Mouse (Mus musculus) hindbrain, embryonic 16.5 days (tissue): Measurements from ENCODE around the gene Rufy1. TPM values are rescaled to one million over a fixed set of nuclear protein-coding genes. Genes with fewer than 3 reads are reported as not detected.

Experiments
- ATAC-seq: fragments of 200-750 bp; cut with Nextera tagmentation; 2 replicates; pipeline ENCODE4 v1.8.0; 2017; ENCODE audit warnings: moderate TSS enrichment, moderate library complexity
- H3K27ac ChIP-seq: fragments of 300-500 bp; sonication (generic); 2 replicates; pipeline ENCODE4 v1.5.1; 2014; ENCODE audit warnings: low read depth, mild to moderate bottlenecking, control low read depth, low read length, moderate library complexity
- H3K27me3 ChIP-seq: fragments of 300-500 bp; sonication (generic); replicated peaks from 2 replicates; pipeline ENCODE4 v1.6.1; 2014; ENCODE audit warnings: low read length; ENCODE audit not compliant: control insufficient read depth, insufficient read depth
- H3K36me3 ChIP-seq: fragments of 300-500 bp; sonication (generic); 2 replicates; pipeline ENCODE4 v1.6.1; 2014; ENCODE audit warnings: mild to moderate bottlenecking, low read length, moderate library complexity, mixed read lengths; ENCODE audit not compliant: control insufficient read depth, insufficient read depth
- H3K4me1 ChIP-seq: fragments of 300-500 bp; sonication (generic); 2 replicates; pipeline ENCODE4 v1.6.1; 2014; ENCODE audit warnings: low read depth, low read length; ENCODE audit not compliant: control insufficient read depth, insufficient read depth
- H3K4me2 ChIP-seq: fragments of 300-500 bp; sonication (generic); 2 replicates; pipeline ENCODE4 v1.6.1; 2014; ENCODE audit warnings: mild to moderate bottlenecking, low read length, control low read depth, moderate library complexity
- H3K4me3 ChIP-seq: fragments of 300-500 bp; sonication (generic); 2 replicates; pipeline ENCODE4 v1.5.1; 2014; ENCODE audit warnings: mild to moderate bottlenecking, low read length, control low read depth, moderate library complexity
- H3K9ac ChIP-seq: fragments of 300-500 bp; sonication (generic); 2 replicates; pipeline ENCODE4 v1.6.1; 2014; ENCODE audit warnings: low read depth, mild to moderate bottlenecking, control low read depth, low read length, moderate library complexity
- H3K9me3 ChIP-seq: fragments of 300-500 bp; sonication (generic); 2 replicates; pipeline ENCODE4 v1.6.1; 2014; ENCODE audit warnings: mild to moderate bottlenecking, low read length, moderate library complexity; ENCODE audit not compliant: control insufficient read depth
- WGBS: fragments of 180-500 bp; shearing (Covaris S2); extraction: QIAGEN DNeasy Blood & Tissue Kit; methylation state at CpG from one replicate; pipeline ENCODE4 v1.1.7; 2014; 5-methylcytosine and 5-hydroxymethylcytosine counted together
- polyA plus RNA-seq: library from polyadenylated mRNA; unstranded; fragments of >200 nt; fragmentation: Nextera tagmentation; extraction: Ambion mirVana; gene quantifications from 2 replicates; pipeline ENCODE4 v1.2.1, GENCODE M21; 2015

The Rufy1 gene
- polyA plus RNA-seq, 1 experiment from 2014 or later = 23.5 TPM

- no peak for ATAC-seq
- WGBS = 68% methylated on average over 5 of the region's 5 CpGs
Measured at GRCm38 (mm10) chr11:50389616-50390015, 41.3 kb downstream of the Rufy1 start.

GRCm38 (mm10) chr11:50389011-50389410 is 41.9 kb downstream of the Rufy1 start:
- Histone ChIP-seq H3K27me3 (no peaks in the 10 kb centered on the region), H3K27ac (no peak overlapping the region), H3K4me3 (no peak overlapping the region), H3K36me3 (peaks cover 36% of the 10 kb centered on the region), H3K4me1 (no peaks in the 10 kb centered on the region), H3K4me2 (no peak overlapping the region), H3K9ac (no peak overlapping the region), H3K9me3 (no peaks in the 10 kb centered on the region)
- ATAC-seq = no peak
- WGBS = 77% methylated on average over 3 of the region's 3 CpGs

More at GRCm38 (mm10) chr11:50389616-50390015, 41.3 kb downstream of the Rufy1 start:
- Histone ChIP-seq H3K4me3 (no peak overlapping the region), H3K36me3 (peaks cover 34% of the 10 kb centered on the region), H3K27me3 (no peaks in the 10 kb centered on the region), H3K27ac (no peak overlapping the region), H3K4me2 (no peak overlapping the region), H3K4me1 (no peaks in the 10 kb centered on the region), H3K9ac (no peak overlapping the region), H3K9me3 (no peaks in the 10 kb centered on the region)

GRCm38 (mm10) chr11:50388217-50388929 is 42.6 kb downstream of the Rufy1 start:
- no peak overlapping the region for H3K4me3 ChIP-seq
- ATAC-seq = no peak
- no peaks in the 10 kb centered on the region for H3K9me3 ChIP-seq
- H3K4me2 ChIP-seq = no peak overlapping the region
- 92% methylated on average over 3 of the region's 3 CpGs for WGBS
- no peak overlapping the region for H3K27ac ChIP-seq
- H3K27me3 ChIP-seq = no peaks in the 10 kb centered on the region
- peaks cover 32% of the 10 kb centered on the region for H3K36me3 ChIP-seq
- H3K4me1 ChIP-seq = no peaks in the 10 kb centered on the region
- no peak overlapping the region for H3K9ac ChIP-seq

GRCm38 (mm10) chr11:50387697-50388096 is 43.2 kb downstream of the Rufy1 start:
- H3K9me3 ChIP-seq = no peaks in the 10 kb centered on the region
- no peak overlapping the region for H3K9ac ChIP-seq
- ATAC-seq = no peak
- H3K4me1 ChIP-seq = no peaks in the 10 kb centered on the region
- H3K4me3 ChIP-seq = no peak overlapping the region
- H3K27me3 ChIP-seq = no peaks in the 10 kb centered on the region
- peaks cover 37% of the 10 kb centered on the region for H3K36me3 ChIP-seq
- no peak overlapping the region for H3K4me2 ChIP-seq
- no peak overlapping the region for H3K27ac ChIP-seq
- WGBS = 89% methylated on average over 4 of the region's 4 CpGs

GRCm38 (mm10) chr11:50387167-50387679 is 43.7 kb downstream of the Rufy1 start:
- no peak for ATAC-seq

GRCm38 (mm10) chr11:50381311-50381710 is 49.6 kb downstream of the Rufy1 start:
- Histone ChIP-seq H3K9ac (no peak overlapping the region), H3K4me2 (peak overlapping the region; percentile 55), H3K4me1 (peaks cover 18% of the 10 kb centered on the region), H3K27me3 (no peaks in the 10 kb centered on the region), H3K27ac (no peak overlapping the region), H3K9me3 (no peaks in the 10 kb centered on the region), H3K4me3 (peak overlapping the region; percentile 33), H3K36me3 (peaks cover 21% of the 10 kb centered on the region)
- no peak for ATAC-seq
- WGBS = 11% methylated on average over 4 of the region's 4 CpGs

More at GRCm38 (mm10) chr11:50387167-50387679, 43.7 kb downstream of the Rufy1 start:
- Histone ChIP-seq H3K27ac (no peak overlapping the region), H3K36me3 (peaks cover 41% of the 10 kb centered on the region), H3K9me3 (no peaks in the 10 kb centered on the region), H3K4me1 (no peaks in the 10 kb centered on the region), H3K27me3 (no peaks in the 10 kb centered on the region), H3K9ac (no peak overlapping the region), H3K4me2 (no peak overlapping the region), H3K4me3 (no peak overlapping the region)
- WGBS = 81% methylated on average over 3 of the region's 3 CpGs

- Histone ChIP-seq H3K4me1 (peaks cover 20% of the 10 kb centered on the region), H3K9me3 (no peaks in the 10 kb centered on the region), H3K36me3 (peaks cover 11% of the 10 kb centered on the region), H3K27me3 (no peaks in the 10 kb centered on the region), H3K27ac (no peak overlapping the region), H3K4me3 (peak overlapping the region; percentile 92), H3K9ac (peak overlapping the region; percentile 99), H3K4me2 (peak overlapping the region; percentile 91)
- no peak for ATAC-seq
- 68% methylated on average over 12 of the region's 12 CpGs for WGBS
Measured at GRCm38 (mm10) chr11:50379023-50379752, 51.7 kb downstream of the Rufy1 start.

GRCm38 (mm10) chr11:50377892-50378684 is 52.8 kb downstream of the Rufy1 start:
- Histone ChIP-seq H3K4me1 (peaks cover 20% of the 10 kb centered on the region), H3K27me3 (no peaks in the 10 kb centered on the region), H3K9ac (peak overlapping the region; percentile 99), H3K27ac (peak overlapping the region; percentile 99), H3K4me3 (peak overlapping the region; percentile 92), H3K9me3 (no peaks in the 10 kb centered on the region), H3K36me3 (peaks cover 10% of the 10 kb centered on the region), H3K4me2 (peak overlapping the region; percentile 91)
- peak; percentile 81 for ATAC-seq
- under 1% methylated on average over 61 of the region's 71 CpGs for WGBS
